ENCODE assay signal across 19 mouse cellular contexts in the genomic region with DNA sequence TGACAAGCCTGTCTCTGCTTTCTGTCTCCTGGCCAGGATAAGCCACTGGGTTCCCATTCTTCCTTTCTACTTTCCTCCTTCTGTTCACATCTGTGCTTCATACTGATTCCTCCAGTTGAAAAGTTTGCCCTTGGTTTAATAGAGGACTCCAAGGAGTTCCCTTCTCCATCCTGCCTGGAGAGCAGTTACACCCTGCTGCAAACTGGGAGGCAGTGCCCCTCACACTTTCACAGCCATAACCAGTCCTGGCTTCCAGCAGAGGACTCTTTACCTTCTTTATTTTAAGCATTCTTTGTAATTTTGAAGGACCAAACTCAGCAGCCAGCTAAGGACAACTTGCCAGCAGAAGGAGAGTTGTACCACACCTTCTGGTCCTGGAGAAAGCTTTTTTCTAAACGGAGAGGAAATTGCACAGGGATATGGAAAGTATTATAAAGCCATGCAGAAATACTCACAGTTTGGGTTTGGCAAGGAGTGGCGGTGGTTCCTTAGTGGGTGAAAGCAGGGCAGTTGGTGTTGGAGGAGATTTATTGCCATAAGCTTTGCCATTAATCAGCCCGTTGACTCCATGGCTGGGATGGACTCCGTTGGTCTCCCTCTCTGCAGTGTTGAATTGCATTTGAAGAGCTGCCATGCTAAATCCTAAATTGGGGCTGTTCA.
"Had no signal": no experiment of that assay in that cellular context is flagged by ENCODE, and none has a peak within 500 bp of the region (broad histone marks: within the 10 kb centered on the region; RNA-seq: fewer than 3 reads in every experiment).

No protein-coding gene starts in this region.

- ATAC-seq: liver, postnatal 0 days; lung, postnatal 0 days; midbrain, embryonic 15.5 days had no signal

- H3K9me3 ChIP-seq: limb, embryonic 12.5 days; midbrain, embryonic 12.5 days; midbrain, embryonic 15.5 days; neural tube, embryonic 12.5 days; stomach, embryonic 15.5 days had no signal

- H3K36me3 ChIP-seq: midbrain, embryonic 15.5 days; neural tube, embryonic 12.5 days; stomach, embryonic 15.5 days had no signal

- H3K27me3 ChIP-seq: limb, embryonic 12.5 days; midbrain, embryonic 12.5 days; midbrain, embryonic 15.5 days; neural tube, embryonic 12.5 days; stomach, embryonic 15.5 days had no signal

- DNase-seq: kidney, postnatal 25 days; layer of hippocampus, postnatal 36 days; liver, postnatal 0 days; retina, postnatal 1 day; right cerebral cortex, postnatal 25 days; spleen, adult 18-20 months; thymus, postnatal 25 days had no signal

- H3K4me2 ChIP-seq: limb, embryonic 12.5 days; liver, embryonic 11.5 days; lung, embryonic 14.5 days; midbrain, embryonic 12.5 days; midbrain, embryonic 15.5 days; neural tube, embryonic 12.5 days; stomach, embryonic 15.5 days had no signal

- H3K4me3 ChIP-seq: left cerebral cortex, adult 2 months; limb, embryonic 12.5 days; midbrain, embryonic 12.5 days; midbrain, embryonic 15.5 days; neural tube, embryonic 12.5 days; stomach, embryonic 15.5 days had no signal

- H3K9ac ChIP-seq: limb, embryonic 12.5 days; liver, embryonic 14.5 days; liver, postnatal 0 days; lung, embryonic 14.5 days; midbrain, embryonic 12.5 days; midbrain, embryonic 15.5 days; neural tube, embryonic 12.5 days; stomach, embryonic 15.5 days had no signal

- H3K27ac ChIP-seq: kidney, postnatal 0 days; left cerebral cortex, adult 2 months; limb, embryonic 12.5 days; liver, embryonic 14.5 days; macrophage; midbrain, embryonic 12.5 days; midbrain, embryonic 15.5 days; neural tube, embryonic 12.5 days; stomach, embryonic 15.5 days had no signal

- H3K4me1 ChIP-seq: midbrain, embryonic 12.5 days; midbrain, embryonic 15.5 days; neural tube, embryonic 12.5 days; stomach, embryonic 15.5 days had no signal
